Mouse (Mus musculus): ENCODE measurements around the gene Stag2.

The Stag2 gene

DNA sequence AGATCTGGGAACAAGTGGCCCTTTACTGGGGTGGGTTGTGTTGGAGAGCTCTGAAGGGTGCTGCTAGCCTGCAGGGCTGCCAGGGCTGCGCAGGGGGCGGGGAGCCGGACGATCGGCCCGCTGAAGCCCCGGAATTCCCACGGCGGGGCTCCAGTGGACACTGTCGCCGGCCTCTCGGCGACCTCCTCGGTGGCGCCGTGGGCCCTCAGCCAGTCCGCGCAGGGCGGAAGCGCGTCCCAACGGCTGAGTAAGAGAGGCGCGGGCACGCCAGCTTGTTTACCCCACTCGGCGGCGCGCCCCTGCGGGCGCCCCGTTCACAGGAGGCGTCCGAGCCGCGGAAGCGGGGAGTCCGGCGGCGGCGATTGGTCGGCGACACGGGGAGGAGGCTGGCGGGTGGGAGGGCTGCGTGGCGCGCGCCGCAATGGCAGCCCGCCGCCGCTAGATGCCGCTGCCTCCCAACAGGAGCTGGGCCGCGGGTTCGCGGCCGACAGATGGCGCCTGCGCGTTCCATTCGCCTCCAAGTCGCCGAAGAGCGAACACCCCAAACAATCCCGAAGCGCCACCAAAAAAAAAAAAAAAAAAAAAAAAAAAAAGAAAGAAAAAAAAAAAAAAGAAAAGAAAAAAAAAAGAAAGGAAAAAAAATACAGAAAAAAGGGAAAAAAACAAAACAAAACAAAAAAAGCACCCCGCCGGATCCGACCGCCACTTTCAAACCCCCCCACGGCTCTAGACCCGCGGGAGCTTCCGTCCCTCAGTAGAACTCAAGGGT lies at the start of gene Stag2:
Gene Stag2, plus strand, starts transcription at position 530 of the 769 bp plus-strand sequence.
- DNase-seq, result peak; percentile 78 to 82

DNA sequence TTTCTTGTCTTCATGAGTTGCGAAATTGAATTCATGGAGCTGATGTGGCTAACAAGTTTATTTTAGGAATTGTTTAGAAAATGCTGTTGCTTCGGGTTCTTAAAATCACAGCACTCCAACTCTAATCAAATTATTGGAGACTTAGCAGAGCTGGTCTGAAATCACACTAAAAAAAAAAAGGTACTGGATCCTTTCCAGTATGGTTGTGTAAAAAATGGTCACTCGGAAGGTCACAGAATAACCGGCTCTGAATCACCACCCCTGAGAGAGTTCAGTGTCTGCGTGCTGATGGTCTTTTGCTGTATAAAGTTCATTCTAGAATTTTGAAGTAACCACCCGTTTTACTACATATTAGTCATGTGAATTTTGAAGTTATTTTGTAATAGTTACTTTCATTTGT lies 42.0 kb upstream of the Stag2 start:
- DNase-seq, result no peak

DNA sequence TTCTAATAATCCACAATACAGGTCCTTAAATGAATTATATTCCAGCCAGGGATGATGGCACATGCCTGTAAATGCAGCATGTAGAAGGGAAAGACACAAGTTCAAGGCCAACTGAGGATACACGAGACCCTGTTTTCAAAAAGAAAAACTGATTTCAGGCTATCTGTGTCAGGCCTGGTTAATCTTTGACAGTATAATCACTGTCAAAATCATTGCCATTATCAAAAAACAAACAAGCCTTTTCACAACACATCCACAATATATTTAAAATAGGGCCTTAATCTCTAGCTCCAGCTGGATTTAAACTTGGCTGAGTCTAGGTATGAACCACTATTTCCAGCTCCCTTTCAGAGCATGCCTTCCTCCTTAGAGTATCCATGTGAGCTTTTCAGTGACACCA lies 38.5 kb upstream of the Stag2 start:
- no peak for DNase-seq

DNA sequence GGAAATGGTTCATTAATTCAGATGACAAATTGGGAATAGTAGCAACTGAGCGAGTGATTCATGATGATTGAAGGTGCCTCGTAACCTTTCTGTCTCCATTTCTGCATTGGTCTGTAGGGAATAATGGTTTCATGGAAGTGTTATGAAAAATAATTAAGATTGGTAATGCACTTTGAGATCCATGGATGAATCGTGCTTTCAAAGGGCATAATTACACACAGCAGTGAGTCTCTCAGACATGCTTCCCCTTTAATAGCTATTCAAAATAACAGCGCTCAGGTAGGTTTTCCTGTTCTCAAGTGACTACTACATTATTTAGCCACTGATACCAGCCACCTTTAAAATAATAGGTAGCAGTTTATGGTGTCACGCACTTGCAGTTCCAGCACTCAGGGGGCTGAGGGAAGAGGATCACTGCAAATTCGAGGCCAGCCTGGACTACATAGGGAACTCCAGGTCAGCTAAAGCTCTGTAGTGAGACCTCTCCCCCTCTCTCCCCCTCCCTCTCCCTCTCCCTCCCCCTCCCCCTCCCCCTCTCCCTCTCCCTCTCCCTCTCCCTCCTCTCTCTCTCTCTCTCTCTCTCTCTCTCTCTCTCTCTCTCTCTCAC lies 29.6 kb upstream of the Stag2 start:
- DNase-seq, result no peak

DNA sequence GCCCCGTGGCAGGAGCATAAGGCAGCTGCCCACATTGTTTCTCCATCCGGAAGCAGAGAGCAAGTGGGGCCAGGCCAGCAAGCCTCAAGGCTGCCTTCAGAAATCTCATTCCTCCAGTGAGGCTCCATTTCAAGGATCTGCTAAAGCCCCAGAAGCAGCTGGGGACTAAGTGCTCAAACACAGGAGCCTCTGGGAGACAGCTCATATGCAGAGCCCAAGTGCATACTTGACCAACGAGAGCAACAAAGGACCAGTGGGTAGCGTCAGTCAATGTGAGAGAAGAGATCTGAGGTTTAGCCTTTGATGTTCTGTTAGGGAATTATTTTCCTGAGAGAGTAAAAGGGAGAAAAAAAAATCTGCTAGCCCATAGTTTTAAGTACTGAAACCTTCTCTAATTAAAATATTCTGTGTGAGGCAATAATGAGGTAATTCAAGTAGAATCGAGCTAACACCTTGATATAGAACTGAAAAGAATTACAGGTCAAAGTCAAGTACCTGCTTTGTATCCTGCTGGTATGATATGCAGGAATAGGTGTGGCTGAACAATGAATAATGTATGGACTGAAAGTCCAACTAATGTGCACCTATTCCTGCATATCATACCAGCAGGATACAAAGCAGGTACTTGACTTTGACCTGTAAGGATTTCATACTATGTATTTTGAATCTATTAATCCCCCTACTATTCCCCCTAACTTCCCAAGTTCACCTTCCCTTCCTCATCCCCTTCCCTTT lies 24.0 kb upstream of the Stag2 start:
- DNase-seq, result no peak

DNA sequence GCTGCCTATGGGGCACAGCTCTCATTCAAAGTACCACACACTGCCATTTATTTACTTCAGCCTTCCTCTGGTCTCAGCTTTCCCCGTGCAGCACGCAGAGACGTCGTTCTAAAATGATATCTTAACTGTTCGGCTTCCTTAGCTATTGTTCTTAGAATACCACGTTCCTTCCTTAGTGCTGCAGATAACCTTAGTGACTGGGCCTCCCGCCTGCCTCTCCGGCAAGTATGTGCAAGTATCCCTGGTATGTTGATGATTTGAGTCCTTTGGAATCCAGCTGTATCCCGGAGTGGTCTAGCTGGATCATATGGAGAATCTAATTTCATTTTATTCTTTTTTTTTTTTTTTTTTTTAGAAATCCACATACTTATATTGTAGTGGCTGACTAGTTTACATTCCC lies 9.2 kb upstream of the Stag2 start:
- no peak for DNase-seq

DNA sequence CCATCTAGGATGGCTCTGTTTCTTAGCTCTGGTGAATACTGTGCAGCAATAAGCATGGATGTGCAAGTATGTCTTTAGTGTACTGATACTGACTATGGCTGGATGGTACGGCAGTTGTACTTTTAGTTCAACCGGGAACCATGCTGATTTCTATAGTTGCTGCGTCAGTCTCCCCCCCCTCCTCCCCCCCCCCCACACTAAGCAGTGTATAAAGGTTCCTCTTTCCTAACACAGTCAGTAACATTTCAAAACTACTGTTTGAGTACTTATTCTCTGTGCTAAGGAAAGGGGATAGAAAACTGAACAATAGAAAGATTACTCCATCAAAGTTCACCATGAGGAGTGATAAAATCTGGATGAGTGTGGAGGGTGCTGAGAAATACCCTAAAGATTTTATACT lies 6.5 kb upstream of the Stag2 start:
- DNase-seq, result no peak

DNA sequence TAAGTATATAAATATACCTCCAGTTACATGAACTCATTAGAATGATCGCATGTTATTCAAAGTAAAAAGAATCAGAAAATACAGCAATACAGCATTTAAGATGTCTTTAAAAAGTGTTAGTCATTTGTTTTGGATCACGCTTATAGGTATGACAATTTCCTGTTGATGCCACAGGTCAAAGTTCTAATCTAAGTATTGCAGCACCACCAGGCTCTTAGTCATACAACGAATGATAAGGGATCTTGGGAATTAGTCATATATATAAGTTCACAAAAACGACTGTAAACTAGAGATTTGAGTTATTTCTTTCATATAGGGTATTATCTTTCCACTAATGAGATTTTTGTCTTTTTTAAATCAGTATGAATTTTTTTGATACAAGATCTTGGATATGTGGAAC lies 5.1 kb upstream of the Stag2 start:
- DNase-seq, result no peak

DNA sequence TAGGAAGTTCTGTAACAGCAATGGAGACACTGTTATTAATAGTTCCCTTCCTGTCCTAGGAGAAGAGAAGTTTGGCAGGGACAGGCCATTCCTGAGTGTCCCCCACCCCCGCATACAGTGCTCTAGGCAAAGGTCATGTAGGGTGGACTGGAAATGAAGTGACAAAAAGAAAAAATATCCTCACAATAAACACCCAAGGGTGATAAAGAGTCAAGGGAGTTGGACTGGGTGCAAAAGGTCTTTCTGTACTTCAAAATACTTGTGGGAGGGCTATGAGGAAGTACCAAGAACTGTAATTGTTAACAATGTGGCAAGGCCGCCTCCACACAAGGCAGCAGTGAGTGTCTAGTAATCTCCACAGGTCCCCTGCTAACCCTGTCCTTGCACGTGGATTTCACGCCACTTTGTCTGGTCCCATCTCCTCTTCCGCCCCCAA lies 1.1 kb upstream of the Stag2 start:
- peak in 1 of 2 experiments; percentile 12 for DNase-seq

DNA sequence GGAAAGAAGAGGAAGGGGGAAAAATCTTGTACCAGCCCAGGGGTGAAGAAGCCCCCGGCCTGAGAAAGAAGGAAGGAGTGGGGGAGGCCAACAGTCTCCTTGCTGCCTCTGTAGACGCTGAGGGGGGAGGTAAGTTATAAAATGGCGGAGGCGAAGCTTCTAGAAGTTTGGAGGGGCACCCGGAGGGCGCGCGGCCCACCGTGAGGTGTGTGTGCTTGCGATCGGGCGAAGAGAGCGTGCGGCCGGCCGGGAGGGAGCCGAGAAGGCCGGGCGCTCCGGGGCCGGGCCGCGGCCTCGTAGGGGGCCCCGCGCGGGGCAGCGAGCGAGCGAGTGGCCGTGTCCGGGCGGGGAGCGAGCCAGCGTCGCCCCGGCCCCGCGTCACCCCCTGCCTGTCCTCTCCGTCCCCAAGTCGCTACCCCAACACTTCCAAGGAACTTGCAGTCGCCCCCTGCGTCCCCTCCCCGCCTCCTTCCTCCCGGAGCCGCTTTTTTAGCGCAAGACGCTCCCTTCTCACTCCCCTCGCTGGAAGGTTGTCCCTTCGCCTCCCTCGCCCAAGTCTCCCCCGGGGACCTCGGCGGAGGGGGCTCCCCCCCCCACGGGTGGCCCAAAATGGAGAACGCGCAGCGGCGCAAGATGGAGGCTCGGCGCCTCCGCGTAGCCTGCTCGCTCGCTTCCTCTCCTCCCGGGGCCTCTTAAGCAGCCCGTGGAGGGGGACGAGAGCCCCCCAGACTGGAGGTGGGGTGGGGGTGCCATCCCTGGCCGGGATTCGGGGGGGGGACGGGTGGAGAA lies 634 bp downstream of the Stag2 start:
- peak; percentile 47 for DNase-seq

DNA sequence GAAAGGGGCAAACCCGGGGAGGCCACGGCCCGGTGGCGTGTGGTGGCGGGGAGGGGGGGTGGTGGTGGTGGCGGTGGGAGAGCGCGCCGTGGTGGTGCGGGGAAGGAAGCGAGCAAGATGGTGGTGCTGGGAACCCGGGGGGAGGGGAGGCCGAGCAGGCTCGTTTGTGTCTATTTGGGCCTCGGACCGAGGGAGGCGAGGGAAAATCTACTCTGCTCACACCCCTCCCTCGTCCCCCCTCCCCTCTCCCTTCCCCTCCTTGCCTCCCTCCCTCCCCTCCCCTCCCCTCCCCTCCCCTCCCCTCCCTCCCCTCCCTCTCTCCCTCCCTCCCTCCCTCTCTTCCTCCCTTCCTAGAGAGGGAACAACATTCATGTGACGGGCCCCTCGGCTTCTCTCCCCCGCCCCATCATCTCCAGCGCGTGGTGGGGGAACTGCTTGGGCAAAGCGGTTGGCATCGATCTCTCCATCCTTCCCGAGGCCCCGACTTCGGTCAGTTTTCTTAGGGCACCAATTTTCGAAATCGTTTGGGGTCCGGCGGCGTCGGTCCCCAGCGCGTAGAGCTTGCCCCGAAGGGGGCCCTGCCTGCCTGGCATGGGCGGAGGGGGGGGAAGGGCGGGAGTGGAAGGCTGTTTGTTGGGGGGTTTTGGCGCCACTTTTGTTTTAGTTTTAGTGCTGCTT lies 1.4 kb downstream of the Stag2 start:
- DNase-seq, result peak; percentile 47 to 60

DNA sequence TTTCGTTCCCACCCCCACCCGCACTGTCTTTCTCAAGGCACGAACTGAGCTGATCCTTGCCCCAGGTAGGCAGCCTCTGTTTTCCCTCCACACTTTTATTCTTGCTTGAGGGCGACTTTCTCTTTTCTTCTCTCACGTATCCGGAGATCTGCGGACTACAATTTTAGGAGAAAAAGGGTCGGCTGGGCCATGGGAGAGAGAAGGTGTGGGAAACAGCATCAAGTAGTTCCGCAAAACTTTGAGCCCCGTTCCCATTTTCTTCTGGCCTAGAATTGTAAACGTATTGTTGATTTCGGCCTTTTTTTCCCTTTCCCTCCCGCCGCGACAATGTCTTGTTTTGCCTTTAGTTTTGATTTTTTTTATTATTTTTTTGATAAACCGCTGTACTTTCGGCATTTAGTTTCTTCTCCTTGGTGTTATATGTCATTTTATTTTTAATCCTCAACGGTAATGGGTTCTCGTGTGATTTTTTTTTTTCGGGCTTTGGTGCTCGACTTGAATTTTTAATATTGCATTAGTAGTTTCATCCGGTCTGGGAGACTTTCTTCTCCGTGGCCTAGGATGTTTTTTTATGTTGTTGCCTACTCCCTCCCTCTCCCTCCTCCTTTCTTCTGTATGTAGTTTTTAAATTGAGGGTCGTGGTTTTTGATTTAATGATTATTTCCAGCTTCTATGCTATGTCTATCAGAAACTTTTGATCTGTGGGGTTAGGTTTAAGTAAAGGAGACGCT lies 2.1 kb downstream of the Stag2 start:
- no peak for DNase-seq

DNA sequence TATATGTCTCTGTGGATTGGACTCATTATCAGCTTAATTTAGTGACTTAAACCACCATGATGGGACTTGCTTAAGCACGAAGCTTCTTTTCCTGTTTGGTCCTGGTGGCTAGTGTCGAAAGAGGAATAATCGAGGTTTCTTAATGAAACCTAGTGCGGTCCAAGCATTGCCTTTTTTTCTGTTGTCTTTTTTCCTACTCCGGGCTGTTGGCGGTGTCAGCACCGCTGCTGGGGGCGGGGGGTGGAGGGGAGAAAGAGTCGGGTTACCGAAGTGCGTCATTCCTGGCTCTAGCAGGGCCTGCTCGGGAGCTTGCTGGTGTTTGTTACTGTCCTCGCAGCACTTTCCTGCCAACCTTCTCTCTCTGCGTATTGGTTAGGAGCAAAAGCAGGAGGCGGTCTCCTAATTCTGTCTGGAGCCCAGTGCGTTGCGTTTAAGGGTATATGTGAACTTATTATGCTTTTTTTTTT lies 2.8 kb downstream of the Stag2 start:
- DNase-seq, result peak; percentile 47 to 68

DNA sequence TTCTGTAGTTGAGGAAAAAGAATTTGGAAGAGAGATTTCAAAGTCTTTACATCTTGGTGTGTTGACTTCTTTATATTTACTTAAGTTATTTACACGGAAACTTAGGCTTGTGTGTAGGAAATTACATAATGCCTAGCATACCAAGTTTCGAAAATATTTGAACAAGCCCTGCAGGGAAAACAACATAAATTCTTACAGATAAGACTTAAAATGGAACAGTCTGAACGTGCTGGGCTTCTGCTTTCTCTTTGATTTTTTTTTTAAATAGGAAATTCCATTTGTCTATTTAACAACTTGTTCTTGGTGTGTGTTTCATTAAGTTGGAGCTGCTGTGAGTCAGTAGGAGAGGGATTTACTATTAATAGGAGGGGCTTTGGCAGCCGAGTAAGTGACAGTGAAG lies 3.9 kb downstream of the Stag2 start:
- no peak for DNase-seq

DNA sequence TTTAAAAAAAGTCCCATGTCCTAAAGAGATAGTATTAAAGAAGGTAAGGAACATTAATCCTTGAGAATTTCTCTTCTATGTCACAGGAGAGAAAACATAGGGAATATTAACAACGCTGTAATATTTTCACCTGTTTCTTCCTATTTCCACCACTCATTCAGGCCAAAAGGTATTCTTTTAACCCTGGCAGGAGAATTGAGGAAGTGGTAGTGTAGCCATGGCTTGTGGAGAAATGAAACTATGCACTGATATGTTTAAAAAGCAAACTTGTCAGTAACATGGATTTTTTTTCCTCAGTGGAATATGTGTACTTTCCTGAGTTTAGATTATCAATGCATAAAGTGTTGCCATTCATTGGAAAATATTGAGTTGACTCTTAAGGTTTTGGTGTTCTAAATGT lies 16.3 kb downstream of the Stag2 start:
- DNase-seq, result no peak

DNA sequence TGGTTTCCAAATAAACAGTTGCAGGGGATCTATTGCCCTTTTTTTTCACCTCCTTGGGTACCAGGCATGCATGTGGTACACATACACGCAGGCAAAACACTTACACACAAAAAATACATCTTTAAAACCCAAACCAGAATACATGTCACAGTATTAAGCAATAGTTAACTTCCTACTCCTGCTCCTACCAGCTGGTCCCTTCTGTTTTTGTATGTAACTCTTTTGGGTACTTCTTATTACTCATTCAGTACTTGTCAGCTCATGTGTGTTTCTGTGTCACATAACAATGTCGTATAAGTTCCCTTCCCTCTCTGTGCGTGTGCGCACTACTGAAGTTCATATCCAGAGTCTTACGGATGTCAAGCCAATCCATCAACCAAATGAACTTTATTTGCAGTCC lies 21.7 kb downstream of the Stag2 start:
- DNase-seq, result no peak

DNA sequence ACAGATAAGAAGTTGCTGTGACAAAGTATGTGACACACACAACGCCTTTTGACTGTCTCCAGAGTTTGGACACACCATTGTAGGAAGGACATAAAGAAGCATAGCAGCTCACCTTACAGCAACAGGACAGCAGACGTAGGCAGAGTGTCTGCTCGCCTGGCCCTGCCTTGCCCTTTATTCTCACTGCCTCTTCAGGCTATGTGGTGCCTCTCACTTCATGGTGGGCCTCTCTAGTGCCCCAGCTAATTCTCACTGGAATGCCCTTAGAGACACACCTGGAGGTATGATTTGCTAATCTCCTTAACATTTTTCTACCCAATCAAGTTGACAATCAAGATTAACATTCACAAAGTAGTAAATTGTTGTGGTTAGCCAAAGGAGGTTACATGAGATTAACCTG lies 38.5 kb downstream of the Stag2 start:
- DNase-seq, result no peak

DNA sequence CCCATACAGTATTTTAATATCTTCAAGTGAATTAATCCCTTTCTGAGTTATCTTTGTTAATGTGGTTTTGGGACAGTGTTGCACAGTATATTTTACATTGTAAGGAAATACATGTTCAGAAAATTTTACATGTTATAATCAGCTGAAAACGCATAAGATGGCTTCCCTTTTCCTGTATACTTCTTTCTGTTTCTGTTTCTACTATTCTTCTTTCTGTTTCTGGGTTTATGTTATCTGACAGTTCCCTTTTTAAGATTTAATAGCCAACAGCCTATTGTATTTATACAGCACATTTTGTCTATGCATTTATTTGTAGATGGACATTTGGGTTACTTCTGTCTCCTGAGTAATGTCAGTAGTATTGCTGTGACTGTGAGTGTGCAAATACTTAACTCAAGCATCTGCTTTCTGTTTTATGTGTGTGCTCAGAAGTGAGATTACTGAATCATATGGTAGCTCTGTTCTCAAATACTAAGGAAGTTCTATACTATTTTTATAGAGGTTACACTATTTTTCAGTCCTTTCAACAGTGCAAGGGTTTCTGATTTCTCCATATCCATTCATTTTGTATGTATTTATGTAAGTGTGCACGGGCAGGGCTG lies 39.8 kb downstream of the Stag2 start:
- DNase-seq, result no peak

DNA sequence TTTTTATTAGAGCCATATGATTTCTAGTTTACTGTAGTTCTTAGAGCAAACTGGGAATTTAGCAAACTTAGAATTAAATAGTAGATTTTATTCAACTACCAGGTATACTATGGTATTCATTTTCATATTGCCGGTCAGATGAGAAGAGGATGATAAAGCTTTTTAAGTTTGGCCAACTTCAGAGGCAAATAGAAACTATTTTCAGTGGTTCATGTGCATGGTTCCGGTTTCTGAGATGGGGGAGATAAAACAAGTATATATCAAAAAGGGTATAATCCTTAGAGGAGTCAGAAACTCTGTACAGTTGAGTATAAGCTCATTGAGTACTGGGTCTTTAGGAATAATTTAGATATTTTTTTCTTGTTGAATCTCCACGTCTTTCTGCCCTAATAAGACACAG lies 45.5 kb downstream of the Stag2 start:
- DNase-seq, result no peak

DNA sequence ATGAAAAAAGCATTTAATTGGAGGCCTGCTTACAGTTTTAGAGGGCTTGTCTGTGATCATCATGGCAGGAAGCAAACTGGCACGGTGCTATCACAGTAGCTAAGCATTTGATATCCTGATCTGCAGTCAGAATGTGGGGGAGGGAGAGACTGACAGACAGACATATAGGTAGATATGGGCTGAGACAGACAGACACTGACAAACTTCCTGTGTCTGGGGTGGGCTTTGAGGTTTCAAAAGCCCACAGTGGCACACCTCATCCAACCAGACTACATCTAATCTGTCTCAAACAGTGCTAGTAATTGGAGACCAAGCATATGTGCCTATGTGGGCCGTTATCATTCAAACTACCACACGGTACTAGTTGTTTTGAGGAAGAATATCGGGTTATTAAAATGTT lies 53.4 kb downstream of the Stag2 start:
- no peak for DNase-seq

DNA sequence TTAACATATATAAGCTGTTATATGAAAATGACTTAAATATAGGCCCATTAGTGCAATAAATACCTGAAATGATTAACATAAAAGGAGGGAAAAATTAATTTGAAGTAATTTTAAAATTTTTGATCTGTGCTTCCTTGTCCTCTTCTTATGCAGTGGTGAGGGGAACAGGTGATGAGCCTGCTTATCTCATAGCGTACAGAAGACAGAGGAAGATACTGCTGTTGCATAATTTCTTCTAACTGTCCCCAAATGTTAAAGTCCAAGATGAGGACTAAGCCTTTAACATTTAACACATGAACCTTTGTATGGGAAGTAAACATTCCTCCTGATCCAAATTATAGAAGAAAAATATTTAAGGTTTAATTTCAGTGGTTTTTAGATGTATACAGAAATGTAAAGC lies 66.6 kb downstream of the Stag2 start:
- no peak for DNase-seq

Measured in thymus, adult 18-20 months (tissue).